Mouse (Mus musculus) stomach, embryonic 16.5 days (tissue): ENCODE measurements at regions not wholly inside any gene's neighbourhood (a gene's known extent, or its start where the extent isn't known, plus 50 kb on each side); places are given as distances from the start of the nearest gene placed in this dataset.
A peak's percentile ranks its signal among the peaks of the same experiment; 100 is the strongest.

ENCODE experiments used
- ATAC-seq: fragments of 200-750 bp; cut with Nextera tagmentation; 2 replicates; pipeline ENCODE4 v1.8.0; 2017; ENCODE audit warnings: moderate number of reproducible peaks, moderate TSS enrichment; ENCODE audit not compliant: insufficient read depth, low FRiP score
- H3K27ac ChIP-seq: fragments of 300-500 bp; sonication (generic); 2 replicates; pipeline ENCODE4 v1.5.1; 2014; ENCODE audit warnings: low read length
- H3K27me3 ChIP-seq: fragments of 300-500 bp; sonication (generic); 2 replicates; pipeline ENCODE4 v1.6.1; 2014; ENCODE audit warnings: low read length, control low read depth, mixed read lengths; ENCODE audit not compliant: control insufficient read depth, insufficient read depth
- H3K36me3 ChIP-seq: fragments of 300-500 bp; sonication (generic); 2 replicates; pipeline ENCODE4 v1.6.1; 2014; ENCODE audit warnings: low read length; ENCODE audit not compliant: control insufficient read depth, insufficient read depth
- H3K4me1 ChIP-seq: fragments of 300-500 bp; sonication (generic); 2 replicates; pipeline ENCODE4 v1.6.1; 2014; ENCODE audit warnings: low read length, control low read depth, mixed read lengths; ENCODE audit not compliant: control insufficient read depth, insufficient read depth
- H3K4me2 ChIP-seq: fragments of 300-500 bp; sonication (generic); 2 replicates; pipeline ENCODE4 v1.6.1; 2014; ENCODE audit warnings: low read depth, low read length, mixed read lengths
- H3K4me3 ChIP-seq: fragments of 300-500 bp; sonication (generic); replicated peaks from 2 replicates; pipeline ENCODE4 v1.5.1; 2014; ENCODE audit warnings: mild to moderate bottlenecking, low read length
- H3K9ac ChIP-seq: fragments of 300-500 bp; sonication (generic); 2 replicates; pipeline ENCODE4 v1.6.1; 2014; ENCODE audit warnings: low read length
- H3K9me3 ChIP-seq: fragments of 300-500 bp; sonication (generic); replicated peaks from 2 replicates; pipeline ENCODE4 v1.6.1; 2016; ENCODE audit warnings: low read length, control low read depth; ENCODE audit not compliant: control insufficient read depth
- WGBS: fragments of 180-500 bp; shearing (Covaris S2); extraction: QIAGEN DNeasy Blood & Tissue Kit; methylation state at CpG from one replicate; pipeline ENCODE4 v1.1.7; 2014; 5-methylcytosine and 5-hydroxymethylcytosine counted together

DNA sequence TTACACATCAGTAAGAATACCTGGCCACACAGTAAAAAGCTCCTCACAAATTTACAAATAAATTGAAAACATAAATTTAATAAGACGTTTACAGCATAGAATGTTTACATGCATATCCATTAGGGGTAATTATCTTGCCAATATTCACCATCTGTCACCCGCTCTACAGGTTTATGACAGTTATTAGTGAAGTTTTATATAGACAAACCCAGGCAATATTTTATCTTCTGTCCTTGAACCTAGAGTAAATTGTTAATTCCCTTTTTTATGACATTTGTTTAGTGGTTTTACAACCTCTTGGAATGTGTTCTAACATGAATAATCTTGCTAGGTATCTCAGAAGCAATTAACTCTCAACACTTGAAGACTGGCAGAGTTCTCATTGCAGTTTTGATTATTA is 6458.7 kb downstream of the 9330182O14Rik start:
- Histone ChIP-seq H3K27me3 (no peaks in the 10 kb centered on the region), H3K27ac (no peak overlapping the region), H3K4me2 (no peak overlapping the region), H3K4me3 (no peak overlapping the region), H3K4me1 (no peaks in the 10 kb centered on the region), H3K36me3 (no peaks in the 10 kb centered on the region), H3K9me3 (no peaks in the 10 kb centered on the region), H3K9ac (no peak overlapping the region)
- ATAC-seq, result no peak
- WGBS, result 57% methylated on average over 2 of the region's 2 CpGs

DNA sequence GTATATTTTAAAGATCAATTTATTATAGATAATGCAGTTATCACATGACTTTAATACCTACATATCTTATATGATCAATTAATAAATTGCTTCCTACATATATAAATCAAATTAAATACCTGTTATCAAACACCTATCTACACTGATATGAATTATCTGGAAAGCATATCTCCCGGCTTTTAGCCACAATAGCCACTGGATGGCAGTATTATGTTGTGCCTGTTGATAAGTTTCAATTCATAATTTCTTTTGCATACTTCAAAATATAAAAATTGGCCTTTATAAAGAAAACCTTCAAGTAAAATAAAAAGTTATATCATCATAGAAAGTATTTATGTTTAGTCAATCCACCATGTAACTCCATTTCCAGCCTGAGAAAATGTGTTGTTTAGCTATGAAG is 6464.2 kb downstream of the 9330182O14Rik start:
- no peaks in the 10 kb centered on the region for H3K36me3 ChIP-seq
- ATAC-seq, result no peak
- H3K4me1 ChIP-seq, result no peaks in the 10 kb centered on the region
- H3K4me3 ChIP-seq, result no peak overlapping the region
- H3K9me3 ChIP-seq, result no peaks in the 10 kb centered on the region
- no peaks in the 10 kb centered on the region for H3K27me3 ChIP-seq
- H3K9ac ChIP-seq, result no peak overlapping the region
- no peak overlapping the region for H3K27ac ChIP-seq
- no peak overlapping the region for H3K4me2 ChIP-seq
- 63% methylated on average over 1 of the region's 1 CpGs for WGBS

DNA sequence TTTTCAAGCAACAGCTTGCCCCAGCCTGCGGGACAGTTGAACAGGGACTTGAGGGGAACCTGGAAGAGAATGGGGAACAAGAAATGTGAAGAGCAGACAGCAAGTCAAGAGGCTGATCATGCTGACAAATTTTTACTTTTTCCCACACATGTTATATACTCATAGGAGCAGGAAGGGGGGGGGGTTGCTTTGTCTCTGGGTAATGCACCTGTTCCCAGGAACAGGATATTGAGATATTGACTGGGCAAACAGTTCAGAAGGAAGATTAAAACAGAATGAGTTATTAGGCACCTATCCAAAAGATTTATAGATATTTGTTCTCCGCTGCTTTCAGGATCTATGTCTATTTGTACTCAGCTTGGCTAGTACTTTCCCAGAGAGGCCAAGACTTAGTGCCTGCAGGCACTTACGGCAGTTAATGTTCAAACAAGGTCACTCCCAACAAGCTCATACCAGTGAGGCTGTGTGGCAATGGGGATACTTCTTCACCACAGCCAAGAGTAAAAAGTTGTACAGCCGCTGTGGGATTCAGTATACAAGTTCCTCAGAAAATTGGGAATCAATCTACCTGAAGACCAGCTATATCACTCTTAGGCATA is 6489.4 kb downstream of the 9330182O14Rik start:
- peak; percentile 73 for ATAC-seq
- no peak overlapping the region for H3K4me2 ChIP-seq
- no peaks in the 10 kb centered on the region for H3K9me3 ChIP-seq
- no peak overlapping the region for H3K9ac ChIP-seq
- H3K4me1 ChIP-seq, result no peaks in the 10 kb centered on the region
- H3K4me3 ChIP-seq, result no peak overlapping the region
- no peaks in the 10 kb centered on the region for H3K36me3 ChIP-seq
- no peak overlapping the region for H3K27ac ChIP-seq
- no peaks in the 10 kb centered on the region for H3K27me3 ChIP-seq
- 67% methylated on average over 4 of the region's 4 CpGs for WGBS

DNA sequence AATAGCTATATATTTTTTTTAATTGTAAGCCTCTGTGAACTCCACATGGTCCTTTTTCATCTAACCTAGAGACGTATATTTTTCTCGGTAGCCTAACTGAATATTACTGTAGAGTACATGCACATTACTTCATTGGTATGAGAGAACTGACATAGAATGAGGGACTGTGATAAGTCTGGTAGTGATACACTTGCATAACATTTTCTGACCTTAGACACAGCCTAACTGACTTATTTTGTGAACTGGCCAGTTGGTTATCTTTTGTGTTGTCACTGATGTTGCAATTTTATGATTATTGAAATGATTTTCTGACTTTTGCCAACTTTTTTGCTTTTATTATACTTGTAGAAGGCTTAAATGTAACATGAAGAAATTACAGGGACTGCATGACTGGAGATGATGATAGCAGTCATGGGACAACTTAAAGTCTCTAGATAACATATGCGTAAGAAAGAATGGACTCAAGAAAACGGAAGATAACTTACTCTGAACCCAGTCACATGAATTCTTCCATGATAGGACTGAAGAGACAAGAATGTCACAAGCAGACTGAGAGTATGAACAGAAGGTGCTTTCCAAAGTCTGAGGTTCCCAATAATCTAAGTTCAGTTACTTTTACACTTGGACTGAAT is 6491.0 kb downstream of the 9330182O14Rik start:
- Histone ChIP-seq H3K9ac (no peak overlapping the region), H3K4me1 (no peaks in the 10 kb centered on the region), H3K27ac (no peak overlapping the region), H3K4me2 (no peak overlapping the region), H3K36me3 (no peaks in the 10 kb centered on the region), H3K27me3 (no peaks in the 10 kb centered on the region), H3K4me3 (no peak overlapping the region), H3K9me3 (no peaks in the 10 kb centered on the region)
- no peak for ATAC-seq
- WGBS, result 89% methylated on average over 4 of the region's 4 CpGs
